In genomic region chr19:53017248-53017647, GRCm38 (mm10) we compare ENCODE assay signal across 14 mouse cellular contexts. TPM values are rescaled to one million over a fixed set of nuclear protein-coding genes. Genes with fewer than 3 reads are reported as not detected.
DNase-seq lines count a peak whose midpoint lies in the region; ATAC-seq and TF ChIP-seq lines count a peak whose summit lies in the region.
"Had no signal": no experiment of that assay in that cellular context is flagged by ENCODE, and none has a peak within 500 bp of the region (broad histone marks: within the 10 kb centered on the region; RNA-seq: fewer than 3 reads in every experiment).

No protein-coding gene starts in this region.

- H3K4me2 ChIP-seq in intestine, postnatal 0 days (replicated peaks; ENCODE audit: low read depth) = no peak overlapping the region
- H3K4me2 ChIP-seq in intestine, embryonic 16.5 days (ENCODE audit: low read depth, low read length) = no peak overlapping the region
- no peak overlapping the region for H3K4me2 ChIP-seq in heart, embryonic 16.5 days (ENCODE audit: low read depth, low read length)
- no peak overlapping the region for H3K4me2 ChIP-seq in kidney, embryonic 16.5 days (replicated peaks; ENCODE audit: low read depth, low read length)
- H3K4me2 ChIP-seq: embryonic facial prominence, embryonic 12.5 days; limb, embryonic 12.5 days had no signal

- no peaks in the 10 kb centered on the region for H3K27me3 ChIP-seq in intestine, postnatal 0 days (replicated peaks; ENCODE audit: control insufficient read depth, insufficient read depth, low read length)
- H3K27me3 ChIP-seq in intestine, embryonic 16.5 days (replicated peaks; ENCODE audit: control insufficient read depth, insufficient read depth, low read length) = no peaks in the 10 kb centered on the region
- H3K27me3 ChIP-seq in heart, embryonic 16.5 days (ENCODE audit: control insufficient read depth, insufficient read depth, low read length) = no peaks in the 10 kb centered on the region
- H3K27me3 ChIP-seq in kidney, embryonic 16.5 days (ENCODE audit: insufficient read depth, low read length) = no peaks in the 10 kb centered on the region
- H3K27me3 ChIP-seq: embryonic facial prominence, embryonic 12.5 days; limb, embryonic 12.5 days had no signal

- DNase-seq in Muller cell, postnatal 12 days (ENCODE audit: inconsistent ontology term) = peak; percentile 48
- DNase-seq in heart, adult 18-20 months = peak; percentile 56 to 62
- DNase-seq in urinary bladder, postnatal 4 days (ENCODE audit: low spot score in 2 of 2) = no peak
- DNase-seq: kidney, adult 8-10 months; right cerebral cortex, postnatal 4 days had no signal

- ATAC-seq in intestine, postnatal 0 days = no peak
- no peak for ATAC-seq in intestine, embryonic 16.5 days
- ATAC-seq in heart, embryonic 16.5 days (replicated peaks; ENCODE audit: extremely low read depth, insufficient read depth, low FRiP score) = 0 out of 2 replicates have a peak, but pooled peaks have one; percentile 15
- ATAC-seq in kidney, embryonic 16.5 days (ENCODE audit: low FRiP score, low TSS enrichment) = no peak
- ATAC-seq: hindbrain, embryonic 16.5 days; midbrain, embryonic 16.5 days had no signal

- no peak for TF ChIP-seq CTCF in intestine, postnatal 0 days (IDR thresholded peaks at IDR 0.05; ENCODE audit: low read depth)

- peaks cover 56% of the 10 kb centered on the region for H3K36me3 ChIP-seq in intestine, postnatal 0 days (ENCODE audit: control insufficient read depth, insufficient read depth)
- H3K36me3 ChIP-seq in intestine, embryonic 16.5 days (ENCODE audit: control insufficient read depth, insufficient read depth, low read length) = 0 out of 2 replicates have a peak, but pooled peaks cover 2% of the 10 kb centered on the region
- peaks cover 4% of the 10 kb centered on the region; the same call in 1 of the 2 replicates for H3K36me3 ChIP-seq in heart, embryonic 16.5 days (ENCODE audit: control insufficient read depth, insufficient read depth)
- peaks cover 8% of the 10 kb centered on the region; the same call in 1 of the 2 replicates for H3K36me3 ChIP-seq in kidney, embryonic 16.5 days (ENCODE audit: insufficient read depth, low read length)

- no peaks in the 10 kb centered on the region for H3K9me3 ChIP-seq in intestine, postnatal 0 days (ENCODE audit: control insufficient read depth)
- H3K9me3 ChIP-seq in intestine, embryonic 16.5 days (ENCODE audit: control insufficient read depth, low read length) = no peaks in the 10 kb centered on the region
- no peaks in the 10 kb centered on the region for H3K9me3 ChIP-seq in heart, embryonic 16.5 days (replicated peaks; ENCODE audit: control insufficient read depth, low read length)
- no peaks in the 10 kb centered on the region for H3K9me3 ChIP-seq in kidney, embryonic 16.5 days (ENCODE audit: low read length)
- H3K9me3 ChIP-seq: embryonic facial prominence, embryonic 12.5 days; limb, embryonic 12.5 days had no signal

- H3K27ac ChIP-seq in intestine, postnatal 0 days (ENCODE audit: low read depth, low read length) = peak overlapping the region; percentile 36; the same call in 1 of the 2 replicates
- no peak overlapping the region for H3K27ac ChIP-seq in intestine, embryonic 16.5 days (ENCODE audit: low read length)
- peak overlapping the region; percentile 74 for H3K27ac ChIP-seq in heart, embryonic 16.5 days (ENCODE audit: low read length)
- H3K27ac ChIP-seq in kidney, embryonic 16.5 days (ENCODE audit: low read length) = no peak overlapping the region
- H3K27ac ChIP-seq: embryonic facial prominence, embryonic 12.5 days; limb, embryonic 12.5 days; liver, embryonic 14.5 days had no signal

- no peak overlapping the region for H3K9ac ChIP-seq in intestine, postnatal 0 days (ENCODE audit: low read depth, low read length)
- H3K9ac ChIP-seq in intestine, embryonic 16.5 days (ENCODE audit: low read depth, low read length) = no peak overlapping the region
- no peak overlapping the region for H3K9ac ChIP-seq in heart, embryonic 16.5 days (ENCODE audit: low read length)
- no peak overlapping the region for H3K9ac ChIP-seq in kidney, embryonic 16.5 days (replicated peaks; ENCODE audit: low read length)
- H3K9ac ChIP-seq: embryonic facial prominence, embryonic 12.5 days; limb, embryonic 12.5 days; liver, embryonic 14.5 days had no signal

- WGBS in intestine, postnatal 0 days = 88% methylated on average over 11 of the region's 11 CpGs
- WGBS in intestine, embryonic 16.5 days = 83% methylated on average over 11 of the region's 11 CpGs
- WGBS in heart, embryonic 16.5 days = 42% methylated on average over 11 of the region's 11 CpGs
- WGBS in kidney, embryonic 16.5 days = 66% methylated on average over 11 of the region's 11 CpGs

- 0 out of 2 replicates have a peak, but pooled peaks cover 11% of the 10 kb centered on the region for H3K4me1 ChIP-seq in intestine, postnatal 0 days (replicated peaks; ENCODE audit: control insufficient read depth, insufficient read depth, low read length)
- H3K4me1 ChIP-seq in intestine, embryonic 16.5 days (ENCODE audit: control insufficient read depth, insufficient read depth, low read length) = peaks cover 13% of the 10 kb centered on the region
- H3K4me1 ChIP-seq in heart, embryonic 16.5 days (ENCODE audit: control insufficient read depth, insufficient read depth, low read length) = peaks cover 56% of the 10 kb centered on the region
- peaks cover 9% of the 10 kb centered on the region for H3K4me1 ChIP-seq in kidney, embryonic 16.5 days (ENCODE audit: insufficient read depth, low read length)

- no peak overlapping the region for H3K4me3 ChIP-seq in intestine, postnatal 0 days (ENCODE audit: low read depth, low read length)
- no peak overlapping the region for H3K4me3 ChIP-seq in intestine, embryonic 16.5 days (ENCODE audit: low read length)
- no peak overlapping the region for H3K4me3 ChIP-seq in heart, embryonic 16.5 days (ENCODE audit: low read length)
- no peak overlapping the region for H3K4me3 ChIP-seq in kidney, embryonic 16.5 days (ENCODE audit: low read length)
- H3K4me3 ChIP-seq: embryonic facial prominence, embryonic 12.5 days; limb, embryonic 12.5 days had no signal

RNA-seq across cellular contexts. Expression of gene Xpnpep1, which starts 22.8 kb away (rescaled TPM):
- polyA plus RNA-seq in intestine, postnatal 0 days (2015; fragmentation: Nextera tagmentation; extraction: Ambion mirVana) = 333 and 357 TPM in 2 replicates
- polyA plus RNA-seq in intestine, embryonic 16.5 days (2015; fragmentation: Nextera tagmentation; extraction: Ambion mirVana) = 231 and 264 TPM in 2 replicates
- total RNA-seq in heart, adult 18-20 months (2021) = 10 to 100 TPM; 65.2 to 73.3 TPM
- polyA plus RNA-seq in heart, embryonic 16.5 days (2015; fragmentation: Nextera tagmentation; extraction: Ambion mirVana) = 128 and 137 TPM in 2 replicates
- 166 and 167 TPM in 2 replicates for polyA plus RNA-seq in kidney, embryonic 16.5 days (2015; fragmentation: Nextera tagmentation; extraction: Ambion mirVana)

Comparison
In these comparisons a context has a peak if more than half of its experiments do, and no peak if none do; other contexts are left out.
1. H3K27ac ChIP-seq: peak in intestine, postnatal 0 days (single experiment) and heart, embryonic 16.5 days (single experiment); none in intestine, embryonic 16.5 days (single experiment) and kidney, embryonic 16.5 days (single experiment).
2. DNase-seq: peak in Muller cell, postnatal 12 days (single experiment) and heart, adult 18-20 months (2 of 2); none in urinary bladder, postnatal 4 days (0 of 2).